Mouse (Mus musculus): ENCODE measurements around the gene Cops2.

DNA sequence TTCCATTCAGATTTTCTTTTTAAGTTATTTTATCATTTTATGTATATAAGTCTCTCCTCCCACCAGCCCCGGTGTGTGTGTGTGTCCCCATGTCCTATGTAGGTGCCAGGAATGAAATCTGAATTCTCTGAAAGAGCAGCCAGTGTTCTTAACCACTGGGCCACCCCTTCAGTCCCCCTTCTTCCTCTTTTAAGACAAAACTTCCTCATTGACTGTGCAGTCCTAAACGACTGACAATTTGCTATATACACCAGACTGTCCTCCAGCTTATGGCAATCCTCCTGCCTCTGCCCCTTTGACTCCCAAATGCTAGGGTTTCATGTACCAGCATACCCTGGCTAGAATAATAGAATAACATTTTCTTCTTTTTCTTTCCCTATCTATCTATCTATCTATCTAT, 63.8 kb downstream of the Cops2 start:
- TF ChIP-seq POLR2A (IDR thresholded peaks at IDR 0.05; ENCODE audit: control insufficient read depth, extremely low read depth, insufficient read depth, low read length, poor library complexity) (no peak), CTCF (IDR thresholded peaks at IDR 0.05; ENCODE audit: borderline replicate concordance, control insufficient read depth, extremely low read depth, insufficient read depth, low read length, poor library complexity) (no peak)
